Mouse (Mus musculus) liver, embryonic 16.5 days (tissue): ENCODE measurements around the gene Rnf115. TPM values are rescaled to one million over a fixed set of nuclear protein-coding genes. Genes with fewer than 3 reads are reported as not detected.
A peak's percentile ranks its signal among the peaks of the same experiment; 100 is the strongest.

ENCODE experiments used
- ATAC-seq: fragments of 200-750 bp; cut with Nextera tagmentation; 2 replicates; pipeline ENCODE4 v1.8.0; 2017; ENCODE audit warnings: low read depth, mild to moderate bottlenecking, moderate number of reproducible peaks, moderate library complexity
- H3K27ac ChIP-seq: fragments of 300-500 bp; sonication (generic); 2 replicates; pipeline ENCODE4 v1.5.1; 2014; ENCODE audit warnings: mild to moderate bottlenecking, low read length
- H3K27me3 ChIP-seq: fragments of 300-500 bp; sonication (generic); 2 replicates; pipeline ENCODE4 v1.6.1; 2014; ENCODE audit warnings: low read depth, low read length, mixed read lengths; ENCODE audit not compliant: control insufficient read depth, insufficient read depth
- H3K36me3 ChIP-seq: fragments of 300-500 bp; sonication (generic); 2 replicates; pipeline ENCODE4 v1.6.1; 2014; ENCODE audit warnings: mild to moderate bottlenecking; ENCODE audit not compliant: control insufficient read depth, insufficient read depth
- H3K4me1 ChIP-seq: fragments of 300-500 bp; sonication (generic); 2 replicates; pipeline ENCODE4 v1.6.1; 2014; ENCODE audit warnings: low read depth, low read length, mixed read lengths; ENCODE audit not compliant: control insufficient read depth
- H3K4me2 ChIP-seq: fragments of 300-500 bp; sonication (generic); 2 replicates; pipeline ENCODE4 v1.6.1; 2014; ENCODE audit warnings: low read depth, low read length, mixed read lengths
- H3K4me3 ChIP-seq: fragments of 300-500 bp; sonication (generic); 2 replicates; pipeline ENCODE4 v1.5.1; 2014; ENCODE audit warnings: low read depth, mild to moderate bottlenecking, low read length
- H3K9ac ChIP-seq: fragments of 300-500 bp; sonication (generic); 2 replicates; pipeline ENCODE4 v1.6.1; 2014; ENCODE audit warnings: low read depth, low read length
- H3K9me3 ChIP-seq: fragments of 300-500 bp; sonication (generic); replicated peaks from 2 replicates; pipeline ENCODE4 v1.6.1; 2016; ENCODE audit warnings: low read length; ENCODE audit not compliant: control insufficient read depth
- WGBS: fragments of 180-500 bp; shearing (Covaris S2); extraction: QIAGEN DNeasy Blood & Tissue Kit; methylation state at CpG from one replicate; pipeline ENCODE4 v1.1.7; 2014; ENCODE audit not compliant: insufficient replicate concordance; 5-methylcytosine and 5-hydroxymethylcytosine counted together
- polyA plus RNA-seq: library from polyadenylated mRNA; unstranded; fragments of >200 nt; fragmentation: Nextera tagmentation; extraction: Ambion mirVana; gene quantifications from 2 replicates; pipeline ENCODE4 v1.2.1, GENCODE M21; 2015

Gene Rnf115
- polyA plus RNA-seq, 1 experiment from 2014 or later = 24.9 TPM

DNA sequence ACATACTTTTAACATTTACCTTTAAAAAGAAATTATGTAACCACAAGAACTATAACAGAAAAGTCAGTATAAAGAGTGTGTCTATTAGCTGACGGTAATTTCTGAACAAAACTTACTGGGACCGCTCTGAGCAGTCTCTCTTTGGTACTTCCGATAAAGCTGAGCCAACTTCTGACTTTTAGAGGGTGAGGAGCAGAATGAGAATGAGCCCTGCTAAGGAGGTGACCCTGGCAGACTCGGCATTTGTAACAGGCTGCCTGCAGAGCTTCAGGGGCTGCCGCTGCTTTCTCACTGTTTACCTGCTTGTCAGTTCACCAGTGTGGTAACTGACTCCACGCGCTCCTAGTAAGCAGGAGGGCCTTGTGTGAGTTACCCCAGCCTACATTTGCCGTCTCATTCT is 54.8 kb downstream of the Rnf115 start:
- H3K4me2 ChIP-seq = no peak overlapping the region
- no peaks in the 10 kb centered on the region for H3K36me3 ChIP-seq
- H3K27me3 ChIP-seq = no peaks in the 10 kb centered on the region
- H3K9ac ChIP-seq = no peak overlapping the region
- H3K4me1 ChIP-seq = no peaks in the 10 kb centered on the region
- 76% methylated on average over 8 of the region's 8 CpGs for WGBS
- H3K9me3 ChIP-seq = no peaks in the 10 kb centered on the region
- ATAC-seq = no peak
- no peak overlapping the region for H3K4me3 ChIP-seq
- no peak overlapping the region for H3K27ac ChIP-seq

DNA sequence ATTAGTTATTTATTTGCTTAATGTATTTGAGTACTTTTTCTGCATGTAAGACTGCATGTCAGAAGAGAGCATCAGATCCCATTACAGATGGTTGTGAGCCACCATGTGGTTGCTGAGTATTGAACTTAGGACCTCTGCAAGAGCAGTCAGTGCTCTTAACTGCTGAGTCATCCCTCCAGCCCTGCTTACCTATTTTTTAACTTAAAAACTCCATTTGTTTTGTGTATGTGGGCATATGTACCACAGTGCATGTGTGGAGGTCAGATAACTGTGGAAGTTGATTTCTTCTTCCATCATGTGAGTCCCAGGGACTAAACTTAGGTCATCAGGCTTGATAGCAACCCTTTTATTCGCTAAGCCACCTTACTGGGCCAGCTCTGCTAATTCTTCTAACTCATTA is 60.3 kb downstream of the Rnf115 start:
- H3K9ac ChIP-seq = no peak overlapping the region
- no peak overlapping the region for H3K27ac ChIP-seq
- no peaks in the 10 kb centered on the region for H3K27me3 ChIP-seq
- no peaks in the 10 kb centered on the region for H3K9me3 ChIP-seq
- ATAC-seq = no peak
- H3K36me3 ChIP-seq = peaks cover 3% of the 10 kb centered on the region; the same call in 1 of the 2 replicates
- no peaks in the 10 kb centered on the region for H3K4me1 ChIP-seq
- H3K4me2 ChIP-seq = no peak overlapping the region
- 34% methylated on average over 1 of the region's 1 CpGs for WGBS
- H3K4me3 ChIP-seq = no peak overlapping the region

DNA sequence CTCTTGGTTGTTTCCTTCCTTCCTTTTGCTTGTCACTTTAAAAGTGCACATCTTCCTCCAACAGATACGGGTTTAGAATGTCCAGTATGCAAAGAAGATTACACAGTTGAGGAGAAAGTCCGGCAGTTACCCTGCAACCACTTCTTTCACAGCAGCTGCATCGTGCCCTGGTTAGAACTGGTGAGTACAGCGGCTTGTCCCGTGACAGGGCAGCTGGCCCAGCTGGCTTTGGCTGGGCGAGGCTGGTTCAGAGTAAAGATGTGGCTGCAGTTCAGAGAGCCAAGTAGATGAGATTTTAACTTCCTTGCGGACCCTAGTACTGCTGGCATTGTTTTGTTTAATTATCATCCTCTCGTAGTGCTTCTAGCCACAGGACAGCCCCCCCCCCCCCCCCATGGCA is 61.0 kb downstream of the Rnf115 start:
- WGBS = 76% methylated on average over 8 of the region's 8 CpGs
- H3K27me3 ChIP-seq = no peaks in the 10 kb centered on the region
- H3K4me1 ChIP-seq = no peaks in the 10 kb centered on the region
- no peak overlapping the region for H3K9ac ChIP-seq
- H3K36me3 ChIP-seq = peaks cover 3% of the 10 kb centered on the region; the same call in 1 of the 2 replicates
- no peaks in the 10 kb centered on the region for H3K9me3 ChIP-seq
- H3K27ac ChIP-seq = no peak overlapping the region
- ATAC-seq = no peak
- no peak overlapping the region for H3K4me3 ChIP-seq
- no peak overlapping the region for H3K4me2 ChIP-seq

DNA sequence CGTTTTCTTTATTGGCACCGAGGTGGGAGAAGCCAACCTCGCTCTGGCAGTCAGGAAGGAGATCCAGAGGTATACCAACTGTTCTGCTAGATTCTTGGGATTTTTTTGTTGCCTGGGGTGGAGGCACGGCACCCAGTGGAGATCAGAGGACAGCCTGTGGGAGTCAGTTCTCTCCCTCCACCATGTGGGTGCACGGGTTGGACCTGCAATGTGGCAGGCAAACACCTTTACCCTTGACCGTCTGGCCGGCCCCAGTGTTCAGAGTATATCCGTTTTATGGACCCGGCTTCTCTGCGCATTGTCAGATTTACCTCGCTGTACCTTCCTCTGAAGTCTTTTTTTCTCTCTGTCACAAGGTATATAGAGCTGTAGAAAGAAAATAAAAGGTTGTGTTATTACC is 72.8 kb downstream of the Rnf115 start:
- H3K27me3 ChIP-seq = no peaks in the 10 kb centered on the region
- H3K27ac ChIP-seq = no peak overlapping the region
- no peaks in the 10 kb centered on the region for H3K9me3 ChIP-seq
- no peaks in the 10 kb centered on the region; the same call in 1 of the 2 replicates for H3K4me1 ChIP-seq
- no peak overlapping the region for H3K9ac ChIP-seq
- no peak overlapping the region for H3K4me2 ChIP-seq
- H3K36me3 ChIP-seq = no peaks in the 10 kb centered on the region
- peak; percentile 64 for ATAC-seq
- 67% methylated on average over 11 of the region's 11 CpGs for WGBS
- H3K4me3 ChIP-seq = no peak overlapping the region

DNA sequence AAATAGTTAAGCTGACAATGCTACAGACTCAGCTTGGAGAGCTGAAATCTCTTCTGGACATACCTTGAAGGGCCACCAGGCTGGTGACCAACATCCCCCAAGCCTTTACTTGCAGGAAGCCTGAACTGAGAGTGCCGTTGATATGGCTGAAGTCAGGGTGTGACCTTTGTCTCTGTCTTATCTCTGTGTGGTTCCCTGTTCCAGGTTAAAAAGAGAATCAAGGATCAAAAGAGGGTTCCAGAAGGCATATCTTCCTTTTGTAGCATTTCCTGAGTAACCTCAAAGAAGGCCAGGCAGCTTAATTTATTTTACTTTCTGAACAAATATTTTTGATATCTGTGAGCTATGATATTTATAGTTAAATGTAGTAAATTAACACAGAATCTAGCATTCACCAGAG is 74.8 kb downstream of the Rnf115 start:
- Histone ChIP-seq H3K27ac (no peak overlapping the region), H3K4me1 (no peaks in the 10 kb centered on the region; the same call in 1 of the 2 replicates), H3K27me3 (no peaks in the 10 kb centered on the region), H3K9ac (no peak overlapping the region), H3K36me3 (no peaks in the 10 kb centered on the region), H3K4me2 (no peak overlapping the region), H3K4me3 (no peak overlapping the region), H3K9me3 (no peaks in the 10 kb centered on the region)
- 7% methylated on average over 1 of the region's 1 CpGs for WGBS
- ATAC-seq = no peak

DNA sequence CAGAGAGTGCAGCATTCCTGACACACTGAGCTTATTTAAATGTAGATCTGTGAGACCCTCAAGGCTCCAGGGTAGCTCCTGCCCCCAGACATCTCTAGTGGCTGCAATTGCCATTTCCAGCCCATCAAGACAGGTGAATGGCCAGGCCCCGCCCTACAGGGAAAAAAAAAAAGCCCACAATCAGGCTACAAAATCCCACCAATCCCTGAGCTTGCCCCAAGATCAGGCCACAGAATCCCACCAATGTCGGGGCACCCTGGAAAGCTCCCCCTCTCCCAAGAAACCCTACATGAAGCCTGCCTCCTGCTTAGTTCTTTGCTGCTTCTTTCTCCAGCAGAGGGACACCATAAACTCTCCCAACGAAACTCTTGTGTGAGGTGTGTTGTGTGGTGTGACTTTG is 80.7 kb downstream of the Rnf115 start:
- H3K27ac ChIP-seq = no peak overlapping the region
- no peak overlapping the region for H3K4me3 ChIP-seq
- WGBS = 67% methylated on average over 3 of the region's 3 CpGs
- H3K9me3 ChIP-seq = no peaks in the 10 kb centered on the region
- H3K27me3 ChIP-seq = no peaks in the 10 kb centered on the region
- no peak overlapping the region for H3K9ac ChIP-seq
- no peaks in the 10 kb centered on the region for H3K4me1 ChIP-seq
- no peak for ATAC-seq
- no peak overlapping the region for H3K4me2 ChIP-seq
- no peaks in the 10 kb centered on the region for H3K36me3 ChIP-seq

DNA sequence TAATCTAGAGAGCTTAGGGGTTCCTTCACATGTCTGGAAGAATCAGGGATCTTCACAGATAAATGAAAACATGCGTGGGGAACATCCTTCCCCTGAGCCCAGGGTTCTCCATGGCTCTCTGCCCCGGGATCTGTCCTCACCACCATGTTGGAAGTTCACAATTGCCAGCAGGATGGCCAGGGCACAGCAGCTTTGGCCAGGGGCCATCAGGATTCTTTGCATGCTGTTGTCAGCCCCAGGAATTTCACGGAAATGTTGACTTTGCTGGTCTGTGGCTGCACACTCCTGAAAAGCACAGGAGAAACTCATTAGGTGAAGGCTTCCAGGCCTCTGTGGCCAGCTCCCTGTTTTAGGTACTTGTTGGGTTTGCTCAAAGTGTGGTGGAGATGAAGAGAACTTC is 81.2 kb downstream of the Rnf115 start:
- H3K4me3 ChIP-seq = no peak overlapping the region
- H3K9me3 ChIP-seq = no peaks in the 10 kb centered on the region
- no peak overlapping the region for H3K9ac ChIP-seq
- H3K27ac ChIP-seq = no peak overlapping the region
- no peak for ATAC-seq
- H3K36me3 ChIP-seq = no peaks in the 10 kb centered on the region
- H3K4me2 ChIP-seq = no peak overlapping the region
- H3K4me1 ChIP-seq = no peaks in the 10 kb centered on the region
- H3K27me3 ChIP-seq = no peaks in the 10 kb centered on the region
- 61% methylated on average over 3 of the region's 3 CpGs for WGBS

DNA sequence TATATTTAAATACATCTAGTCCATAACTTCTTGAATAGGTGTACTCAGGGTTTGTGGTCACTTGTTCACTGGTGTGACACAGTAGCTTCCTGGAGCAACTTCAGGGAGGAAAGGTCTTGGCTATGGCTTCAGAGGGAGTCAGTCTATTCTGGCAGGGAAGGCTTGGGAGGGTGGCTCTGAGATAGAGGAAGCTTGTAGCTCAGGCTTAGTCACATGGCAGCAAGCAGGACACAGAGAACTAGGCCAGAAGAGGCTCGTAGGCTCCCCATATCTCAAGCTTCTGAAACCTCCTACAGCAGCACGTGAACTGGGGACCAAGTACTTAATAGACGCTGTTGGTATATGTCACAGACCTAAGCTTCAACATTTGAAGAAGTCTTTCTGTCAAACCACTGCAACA is 83.8 kb downstream of the Rnf115 start:
- 65% methylated on average over 3 of the region's 3 CpGs for WGBS
- no peaks in the 10 kb centered on the region for H3K9me3 ChIP-seq
- H3K4me1 ChIP-seq = no peaks in the 10 kb centered on the region
- H3K27ac ChIP-seq = no peak overlapping the region
- H3K27me3 ChIP-seq = no peaks in the 10 kb centered on the region
- H3K9ac ChIP-seq = no peak overlapping the region
- no peaks in the 10 kb centered on the region for H3K36me3 ChIP-seq
- no peak overlapping the region for H3K4me2 ChIP-seq
- H3K4me3 ChIP-seq = no peak overlapping the region
- no peak for ATAC-seq

DNA sequence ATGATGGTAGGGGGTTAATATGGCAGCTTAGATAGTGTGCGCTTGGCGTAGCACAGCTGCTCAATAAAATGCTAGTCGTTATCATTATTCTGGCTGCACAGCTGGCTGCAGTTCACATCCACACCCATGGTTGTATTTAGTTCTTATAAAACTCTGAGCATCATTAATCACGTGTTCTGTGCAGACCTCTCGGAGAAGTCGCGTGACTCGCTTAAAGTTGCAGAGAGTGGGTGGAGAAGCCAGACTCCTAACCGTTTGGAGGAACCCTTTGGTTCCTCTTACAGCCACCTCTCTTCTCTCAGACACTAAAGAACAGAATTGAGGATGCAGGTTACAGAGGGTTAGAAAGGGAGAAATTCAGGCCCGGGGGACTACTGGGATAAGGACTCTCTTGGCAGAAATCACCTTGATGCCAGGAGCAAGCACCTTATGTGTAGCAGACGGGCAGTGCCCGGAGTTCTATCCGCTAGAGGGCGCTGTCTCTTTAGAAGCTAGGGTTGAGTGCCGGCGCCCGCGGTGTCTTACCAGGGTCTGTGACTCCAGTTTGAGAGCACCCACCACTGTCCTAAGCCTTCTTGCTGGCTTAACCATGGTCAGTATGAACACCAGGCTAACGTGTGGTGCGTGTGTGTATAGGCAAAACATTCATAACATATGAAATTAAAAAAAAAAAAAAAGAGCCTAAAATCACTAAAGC is 85.1 kb downstream of the Rnf115 start:
- Histone ChIP-seq H3K9ac (no peak overlapping the region), H3K9me3 (no peaks in the 10 kb centered on the region), H3K27ac (no peak overlapping the region), H3K4me1 (no peaks in the 10 kb centered on the region), H3K4me3 (0 out of 2 replicates have a peak overlapping the region, but pooled peaks have one; percentile 20), H3K36me3 (no peaks in the 10 kb centered on the region), H3K27me3 (no peaks in the 10 kb centered on the region), H3K4me2 (peak overlapping the region; percentile 41; the same call in 1 of the 2 replicates)
- 30% methylated on average over 20 of the region's 20 CpGs for WGBS
- peak; percentile 60; the same call in 1 of the 2 replicates for ATAC-seq
